Mouse (Mus musculus) small intestine, adult 2 months (tissue): ENCODE results near the gene Morn5.

ENCODE experiments used
- CTCF ChIP-seq: fragments of 200-500 bp; IDR thresholded peaks from 2 replicates; pipeline ENCODE4 v1.5.1; 2012; ENCODE audit warnings: low read depth, mild to moderate bottlenecking, control low read depth, inconsistent platforms, low read length, moderate library complexity, mixed read lengths; ENCODE audit not compliant: insufficient replicate concordance, insufficient read length; ENCODE audit errors: extremely low read depth
- POLR2A ChIP-seq: fragments of 200-500 bp; IDR thresholded peaks from 2 replicates; pipeline ENCODE4 v1.6.1; 2012; ENCODE audit warnings: low read depth, mild to moderate bottlenecking, control low read depth, inconsistent platforms, low read length, moderate library complexity

DNA sequence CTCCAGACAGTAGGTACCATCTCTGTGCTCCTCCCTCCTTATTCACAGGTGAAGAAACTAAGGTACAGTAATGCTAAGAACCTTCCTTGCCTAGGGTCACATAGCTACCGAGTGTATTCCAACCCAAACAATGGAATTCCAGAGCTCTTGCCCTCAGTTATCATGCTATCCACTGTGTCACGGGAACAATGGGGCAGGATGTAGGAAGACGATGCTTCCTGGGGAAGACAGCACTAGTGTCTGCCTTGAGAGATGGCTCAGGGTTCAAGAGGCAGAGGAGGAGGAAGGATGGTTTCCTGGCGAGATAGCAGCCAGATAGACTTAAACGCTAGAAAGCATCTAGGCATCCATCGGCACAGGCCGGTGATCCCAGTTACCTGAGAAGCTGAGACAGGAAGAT, 16.4 kb upstream of the Morn5 start:
- TF ChIP-seq CTCF (no peak), POLR2A (no peak)
